Mouse (Mus musculus): ENCODE data around the gene Asic2. TPM values are rescaled to one million over a fixed set of nuclear protein-coding genes. Genes with fewer than 3 reads are reported as not detected.

The Asic2 gene
- polyA plus RNA-seq, 1 experiment from 2014 or later = 1.6 TPM

DNA sequence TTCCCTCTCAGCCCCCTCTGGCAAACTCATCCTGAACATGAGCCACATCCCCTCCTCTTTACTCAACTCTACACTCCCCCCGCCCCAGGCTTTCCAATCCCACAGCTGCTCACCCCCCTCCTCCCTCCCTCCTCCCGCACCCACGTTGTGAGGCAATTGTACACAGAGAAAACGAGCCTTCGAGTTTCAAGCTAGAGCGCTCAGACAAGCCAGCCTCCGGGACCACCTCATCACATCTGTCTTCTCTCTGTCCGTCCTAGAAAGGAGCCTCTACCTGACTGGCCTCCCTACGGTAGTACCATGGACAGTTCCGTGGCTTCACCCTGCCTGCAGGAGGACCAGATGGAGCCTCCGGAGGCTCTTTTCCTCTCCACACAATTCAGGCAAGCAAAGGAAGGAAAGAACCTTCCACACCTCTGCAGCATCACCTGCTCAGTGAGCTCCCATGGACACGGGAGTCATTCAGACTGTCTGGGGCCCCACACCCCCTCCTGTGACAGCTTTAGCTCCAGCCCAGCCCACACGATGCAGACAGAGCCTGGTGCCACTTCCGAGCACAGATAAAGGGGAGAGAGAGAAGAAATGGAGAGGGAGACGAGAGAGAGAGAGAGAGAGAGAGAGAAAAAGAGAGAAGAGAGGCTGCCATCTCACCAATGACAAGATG lies 1.5 kb downstream of the Asic2 start:
- H3K4me3 ChIP-seq (ENCODE audit: low read depth, low read length) = no peak overlapping the region
- H3K9ac ChIP-seq (ENCODE audit: low read length) = no peak overlapping the region
- H3K36me3 ChIP-seq (ENCODE audit: control insufficient read depth, insufficient read depth, low read length) = no peaks in the 10 kb centered on the region
- no peak for ATAC-seq (ENCODE audit: low FRiP score)
- H3K9me3 ChIP-seq (ENCODE audit: control insufficient read depth, low read length) = no peaks in the 10 kb centered on the region
- peak; percentile 90 for DNase-seq (ENCODE audit: low spot score, missing footprints)
- no peak overlapping the region for H3K27ac ChIP-seq (ENCODE audit: low read depth, low read length)
- no peak overlapping the region; the same call in 1 of the 2 replicates for H3K4me2 ChIP-seq
- peaks cover 16% of the 10 kb centered on the region for H3K27me3 ChIP-seq (ENCODE audit: control insufficient read depth, insufficient read depth, low read length)
- WGBS = 11% methylated on average over 15 of the region's 15 CpGs
- H3K4me1 ChIP-seq (ENCODE audit: control insufficient read depth, insufficient read depth, low read length) = peaks cover 8% of the 10 kb centered on the region; the same call in 1 of the 2 replicates

DNA sequence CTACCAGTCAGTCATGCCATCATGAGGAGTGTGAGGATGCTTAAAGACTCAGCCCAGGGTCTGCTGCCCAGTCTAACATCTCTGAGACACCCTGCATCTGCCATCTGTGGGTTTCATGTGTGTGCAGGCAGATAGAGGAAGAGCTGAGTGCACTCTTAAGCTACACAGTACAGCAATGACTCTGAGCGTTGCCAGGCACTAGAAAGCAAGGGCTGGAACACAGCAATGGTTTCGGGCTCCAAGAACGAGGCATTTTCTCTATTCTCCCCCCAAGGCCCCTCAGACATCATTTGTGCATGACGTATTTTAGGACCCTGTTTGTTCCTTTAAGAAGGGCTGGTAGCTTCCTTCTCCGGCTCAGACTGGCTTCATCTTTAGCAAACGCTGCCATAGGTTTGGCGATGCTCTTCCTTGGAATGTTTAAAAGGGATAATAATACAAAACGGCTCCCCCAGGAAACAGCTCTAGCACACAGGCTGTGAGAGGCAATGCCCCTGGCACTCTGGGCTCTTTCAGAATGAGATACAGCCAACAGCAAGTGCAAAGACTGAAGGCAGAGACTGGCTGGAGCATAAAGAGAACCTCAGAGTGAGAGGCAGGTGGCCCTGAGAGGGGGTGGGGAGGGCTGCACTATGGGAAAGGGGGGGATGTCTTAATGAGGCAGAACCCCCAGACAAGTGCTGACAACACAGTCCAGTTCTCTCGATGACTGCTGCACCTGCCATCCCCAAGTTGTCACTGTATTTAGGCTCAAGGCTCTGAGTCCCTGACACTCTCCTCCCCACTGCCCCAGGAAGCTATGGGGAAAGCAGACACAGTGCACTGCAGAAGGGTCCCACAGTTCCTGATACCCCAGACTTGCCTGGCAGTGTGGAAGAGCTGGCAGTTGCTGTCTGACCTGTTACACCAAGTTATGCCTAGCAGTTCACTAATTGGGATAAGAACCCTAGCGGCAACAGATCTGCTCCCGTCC lies 2.3 kb downstream of the Asic2 start:
- Histone ChIP-seq H3K27me3 (ENCODE audit: control insufficient read depth, insufficient read depth, low read length) (peaks cover 16% of the 10 kb centered on the region), H3K4me1 (ENCODE audit: control insufficient read depth, insufficient read depth, low read length) (peaks cover 8% of the 10 kb centered on the region; the same call in 1 of the 2 replicates), H3K27ac (ENCODE audit: low read depth, low read length) (no peak overlapping the region), H3K4me3 (ENCODE audit: low read depth, low read length) (no peak overlapping the region), H3K9ac (ENCODE audit: low read length) (no peak overlapping the region), H3K4me2 (0 out of 2 replicates have a peak overlapping the region, but pooled peaks have one; percentile 6), H3K36me3 (ENCODE audit: control insufficient read depth, insufficient read depth, low read length) (no peaks in the 10 kb centered on the region), H3K9me3 (ENCODE audit: control insufficient read depth, low read length) (no peaks in the 10 kb centered on the region)
- no peak for ATAC-seq (ENCODE audit: low FRiP score)
- 63% methylated on average over 11 of the region's 11 CpGs for WGBS
- DNase-seq (ENCODE audit: low spot score, missing footprints) = peak; percentile 65

DNA sequence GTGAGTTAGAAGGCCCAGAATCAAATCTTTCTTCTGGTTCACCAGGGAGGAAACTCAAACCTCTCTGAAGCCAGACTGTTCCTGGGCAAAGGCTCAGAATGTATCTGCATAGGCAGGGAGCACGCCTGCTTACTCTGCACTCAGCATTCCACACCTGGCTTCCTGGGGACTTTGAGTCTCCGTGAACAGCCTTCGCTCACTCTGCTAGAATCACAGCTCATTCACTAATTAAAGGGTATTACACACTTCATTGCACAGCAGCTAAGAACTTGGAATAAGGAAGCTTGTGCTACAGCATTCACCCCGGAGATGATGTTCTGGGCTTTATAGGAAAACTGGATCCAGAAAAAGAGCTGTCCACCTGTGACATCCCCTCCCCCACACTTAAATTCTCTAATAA lies 3.7 kb downstream of the Asic2 start:
- H3K36me3 ChIP-seq (ENCODE audit: control insufficient read depth, insufficient read depth, low read length) = no peaks in the 10 kb centered on the region
- DNase-seq (ENCODE audit: low spot score, missing footprints) = peak; percentile 64
- peaks cover 8% of the 10 kb centered on the region; the same call in 1 of the 2 replicates for H3K4me1 ChIP-seq (ENCODE audit: control insufficient read depth, insufficient read depth, low read length)
- H3K4me3 ChIP-seq (ENCODE audit: low read depth, low read length) = no peak overlapping the region
- H3K27me3 ChIP-seq (ENCODE audit: control insufficient read depth, insufficient read depth, low read length) = peaks cover 14% of the 10 kb centered on the region
- H3K4me2 ChIP-seq = no peak overlapping the region
- no peak overlapping the region for H3K27ac ChIP-seq (ENCODE audit: low read depth, low read length)
- WGBS = 42% methylated on average over 4 of the region's 4 CpGs
- no peak overlapping the region for H3K9ac ChIP-seq (ENCODE audit: low read length)
- no peaks in the 10 kb centered on the region for H3K9me3 ChIP-seq (ENCODE audit: control insufficient read depth, low read length)
- ATAC-seq (ENCODE audit: low FRiP score) = no peak

GRCm38 (mm10) chr11:81954398-81954797 lies 13.9 kb downstream of the Asic2 start:
- H3K27ac ChIP-seq (ENCODE audit: low read depth, low read length) = no peak overlapping the region
- H3K9me3 ChIP-seq (ENCODE audit: control insufficient read depth, low read length) = no peaks in the 10 kb centered on the region
- H3K4me1 ChIP-seq (ENCODE audit: control insufficient read depth, insufficient read depth, low read length) = no peaks in the 10 kb centered on the region
- H3K27me3 ChIP-seq (ENCODE audit: control insufficient read depth, insufficient read depth, low read length) = no peaks in the 10 kb centered on the region
- H3K9ac ChIP-seq (ENCODE audit: low read length) = no peak overlapping the region
- H3K4me3 ChIP-seq (ENCODE audit: low read depth, low read length) = no peak overlapping the region
- H3K36me3 ChIP-seq (ENCODE audit: control insufficient read depth, insufficient read depth, low read length) = no peaks in the 10 kb centered on the region
- DNase-seq (ENCODE audit: low spot score, missing footprints) (peak; percentile 47), ATAC-seq (ENCODE audit: low FRiP score) (no peak)
- 60% methylated on average over 4 of the region's 4 CpGs for WGBS
- no peak overlapping the region for H3K4me2 ChIP-seq

- Histone ChIP-seq H3K27ac (ENCODE audit: low read depth, low read length) (no peak overlapping the region), H3K4me1 (ENCODE audit: control insufficient read depth, insufficient read depth, low read length) (no peaks in the 10 kb centered on the region), H3K9ac (ENCODE audit: low read length) (no peak overlapping the region), H3K4me2 (no peak overlapping the region), H3K36me3 (ENCODE audit: control insufficient read depth, insufficient read depth, low read length) (no peaks in the 10 kb centered on the region), H3K27me3 (ENCODE audit: control insufficient read depth, insufficient read depth, low read length) (no peaks in the 10 kb centered on the region), H3K4me3 (ENCODE audit: low read depth, low read length) (no peak overlapping the region), H3K9me3 (ENCODE audit: control insufficient read depth, low read length) (no peaks in the 10 kb centered on the region)
- ATAC-seq (ENCODE audit: low FRiP score) (no peak), DNase-seq (ENCODE audit: low spot score, missing footprints) (no peak)
- 93% methylated on average over 1 of the region's 1 CpGs for WGBS
Observed at GRCm38 (mm10) chr11:81948021-81948420, 20.2 kb downstream of the Asic2 start.

- Histone ChIP-seq H3K36me3 (ENCODE audit: control insufficient read depth, insufficient read depth, low read length) (no peaks in the 10 kb centered on the region), H3K4me2 (no peak overlapping the region), H3K4me3 (ENCODE audit: low read depth, low read length) (no peak overlapping the region), H3K27me3 (ENCODE audit: control insufficient read depth, insufficient read depth, low read length) (no peaks in the 10 kb centered on the region), H3K9ac (ENCODE audit: low read length) (no peak overlapping the region), H3K27ac (ENCODE audit: low read depth, low read length) (no peak overlapping the region), H3K9me3 (ENCODE audit: control insufficient read depth, low read length) (no peaks in the 10 kb centered on the region), H3K4me1 (ENCODE audit: control insufficient read depth, insufficient read depth, low read length) (no peaks in the 10 kb centered on the region)
- ATAC-seq (ENCODE audit: low FRiP score) (no peak), DNase-seq (ENCODE audit: low spot score, missing footprints) (no peak)
- 93% methylated on average over 1 of the region's 1 CpGs for WGBS
Observed at GRCm38 (mm10) chr11:81942167-81942566, 26.1 kb downstream of the Asic2 start.

- H3K36me3 ChIP-seq (ENCODE audit: control insufficient read depth, insufficient read depth, low read length) = no peaks in the 10 kb centered on the region
- no peaks in the 10 kb centered on the region for H3K27me3 ChIP-seq (ENCODE audit: control insufficient read depth, insufficient read depth, low read length)
- 33% methylated on average over 1 of the region's 1 CpGs for WGBS
- ATAC-seq (ENCODE audit: low FRiP score) (no peak), DNase-seq (ENCODE audit: low spot score, missing footprints) (no peak)
- no peak overlapping the region for H3K9ac ChIP-seq (ENCODE audit: low read length)
- no peaks in the 10 kb centered on the region for H3K4me1 ChIP-seq (ENCODE audit: control insufficient read depth, insufficient read depth, low read length)
- H3K4me2 ChIP-seq = no peak overlapping the region
- no peak overlapping the region for H3K27ac ChIP-seq (ENCODE audit: low read depth, low read length)
- H3K4me3 ChIP-seq (ENCODE audit: low read depth, low read length) = no peak overlapping the region
- H3K9me3 ChIP-seq (ENCODE audit: control insufficient read depth, low read length) = no peaks in the 10 kb centered on the region
Observed at GRCm38 (mm10) chr11:81940988-81941387, 27.3 kb downstream of the Asic2 start.

DNA sequence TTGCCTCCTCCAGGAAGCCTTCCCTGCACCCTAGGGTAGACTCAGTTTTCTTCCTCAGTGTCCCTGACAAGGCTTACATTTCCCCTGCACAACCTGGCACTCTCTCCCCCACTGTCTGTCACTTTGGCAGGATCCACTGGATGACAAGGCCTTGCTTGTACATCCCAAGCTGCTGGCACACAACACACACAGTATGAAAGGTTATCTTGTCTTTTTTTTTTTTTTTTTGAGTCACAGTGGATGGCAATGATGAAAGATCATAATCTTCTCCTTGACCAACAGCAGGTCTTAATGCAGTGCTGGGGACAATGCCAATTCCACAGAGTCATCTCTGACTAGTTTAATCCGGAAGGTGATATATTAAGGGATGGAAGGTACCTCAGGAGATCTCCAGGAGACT lies 30.7 kb downstream of the Asic2 start:
- WGBS = 71% methylated on average over 1 of the region's 1 CpGs
- Histone ChIP-seq H3K4me2 (no peak overlapping the region), H3K27me3 (ENCODE audit: control insufficient read depth, insufficient read depth, low read length) (no peaks in the 10 kb centered on the region), H3K4me1 (ENCODE audit: control insufficient read depth, insufficient read depth, low read length) (no peaks in the 10 kb centered on the region), H3K36me3 (ENCODE audit: control insufficient read depth, insufficient read depth, low read length) (no peaks in the 10 kb centered on the region), H3K4me3 (ENCODE audit: low read depth, low read length) (no peak overlapping the region), H3K9ac (ENCODE audit: low read length) (no peak overlapping the region), H3K27ac (ENCODE audit: low read depth, low read length) (no peak overlapping the region), H3K9me3 (ENCODE audit: control insufficient read depth, low read length) (no peaks in the 10 kb centered on the region)
- ATAC-seq (ENCODE audit: low FRiP score) (no peak), DNase-seq (ENCODE audit: low spot score, missing footprints) (no peak)

GRCm38 (mm10) chr11:81926393-81926792 lies 41.9 kb downstream of the Asic2 start:
- DNase-seq (ENCODE audit: low spot score, missing footprints) (no peak), ATAC-seq (ENCODE audit: low FRiP score) (peak; percentile 62; the same call in 1 of the 2 replicates)
- no peaks in the 10 kb centered on the region for H3K36me3 ChIP-seq (ENCODE audit: control insufficient read depth, insufficient read depth, low read length)
- no peak overlapping the region for H3K4me2 ChIP-seq
- no peak overlapping the region for H3K9ac ChIP-seq (ENCODE audit: low read length)
- H3K4me1 ChIP-seq (ENCODE audit: control insufficient read depth, insufficient read depth, low read length) = no peaks in the 10 kb centered on the region
- H3K27ac ChIP-seq (ENCODE audit: low read depth, low read length) = no peak overlapping the region
- H3K4me3 ChIP-seq (ENCODE audit: low read depth, low read length) = no peak overlapping the region
- H3K27me3 ChIP-seq (ENCODE audit: control insufficient read depth, insufficient read depth, low read length) = no peaks in the 10 kb centered on the region
- H3K9me3 ChIP-seq (ENCODE audit: control insufficient read depth, low read length) = no peaks in the 10 kb centered on the region
